Mouse (Mus musculus) CD8-positive naive resting alpha-beta T cell, adult 2 months (primary cell): ENCODE measurements around the gene Gjb4.

Experiments
- DNase-seq, 2 experiments: peaks; one replicate each; pipeline ENCODE4 v3.0.0; 2022; ENCODE audit warnings: low read depth in 2 of 2, low spot score in 2 of 2

Gjb4 gene

GRCm38 (mm10) chr4:127353951-127354438, at the start of gene Gjb4:
Gene Gjb4, minus strand, starts transcription at chr4:127354081.
- DNase-seq, result no peak

- DNase-seq, result no peak
Measured at GRCm38 (mm10) chr4:127402614-127403013, 48.7 kb upstream of the Gjb4 start.

GRCm38 (mm10) chr4:127402166-127402565, 48.3 kb upstream of the Gjb4 start:
- no peak for DNase-seq

GRCm38 (mm10) chr4:127400165-127401145, 46.6 kb upstream of the Gjb4 start:
- DNase-seq, result no peak

- no peak for DNase-seq
Measured at GRCm38 (mm10) chr4:127395591-127395990, 41.7 kb upstream of the Gjb4 start.

GRCm38 (mm10) chr4:127389645-127390044, 35.8 kb upstream of the Gjb4 start:
- DNase-seq, result no peak

GRCm38 (mm10) chr4:127377344-127377743, 23.5 kb upstream of the Gjb4 start:
- DNase-seq, result no peak

GRCm38 (mm10) chr4:127375541-127376177, 21.8 kb upstream of the Gjb4 start:
- DNase-seq, result no peak

GRCm38 (mm10) chr4:127374645-127375044, 20.8 kb upstream of the Gjb4 start:
- DNase-seq, result no peak

GRCm38 (mm10) chr4:127373491-127373890, 19.6 kb upstream of the Gjb4 start:
- DNase-seq, result no peak

GRCm38 (mm10) chr4:127371546-127371945, 17.7 kb upstream of the Gjb4 start:
- no peak for DNase-seq

GRCm38 (mm10) chr4:127370447-127370846, 16.6 kb upstream of the Gjb4 start:
- DNase-seq, result no peak

- no peak for DNase-seq
Measured at GRCm38 (mm10) chr4:127368379-127368973, 14.6 kb upstream of the Gjb4 start.

GRCm38 (mm10) chr4:127365834-127366233, 12.0 kb upstream of the Gjb4 start:
- DNase-seq, result no peak

- no peak for DNase-seq
Measured at GRCm38 (mm10) chr4:127365433-127365832, 11.6 kb upstream of the Gjb4 start.

- DNase-seq, result no peak
Measured at GRCm38 (mm10) chr4:127364431-127364830, 10.6 kb upstream of the Gjb4 start.

- DNase-seq, result no peak
Measured at GRCm38 (mm10) chr4:127363331-127363730, 9.4 kb upstream of the Gjb4 start.

- no peak for DNase-seq
Measured at GRCm38 (mm10) chr4:127362520-127362919, 8.6 kb upstream of the Gjb4 start.

- DNase-seq, result no peak
Measured at GRCm38 (mm10) chr4:127358018-127358417, 4.1 kb upstream of the Gjb4 start, which contains the start of gene Gjb5. Gene Gjb5, minus strand, starts transcription at chr4:127358181.

- no peak for DNase-seq
Measured at GRCm38 (mm10) chr4:127354506-127355485, 915 bp upstream of the Gjb4 start.
